Mouse (Mus musculus) midbrain, postnatal 0 days (tissue): ENCODE data around the gene Sun3. TPM values are rescaled to one million over a fixed set of nuclear protein-coding genes. Genes with fewer than 3 reads are reported as not detected.
A peak's percentile ranks its signal among the peaks of the same experiment; 100 is the strongest.

Experiments used
- ATAC-seq: fragments of 200-750 bp; cut with Nextera tagmentation; 2 replicates; pipeline ENCODE4 v1.8.0; 2017; ENCODE audit warnings: moderate number of reproducible peaks, mild to moderate bottlenecking, moderate TSS enrichment, moderate library complexity; ENCODE audit not compliant: low FRiP score
- DNase-seq: peaks from one replicate; pipeline ENCODE4 v3.0.0-alpha.2; 2015; ENCODE audit warnings: low spot score
- H3K27ac ChIP-seq: fragments of 300-500 bp; sonication (generic); 2 replicates; pipeline ENCODE4 v1.5.1; 2014; ENCODE audit warnings: low read depth, mild to moderate bottlenecking, low read length, mixed read lengths
- H3K27me3 ChIP-seq: fragments of 300-500 bp; sonication (generic); 2 replicates; pipeline ENCODE4 v1.6.1; 2014; ENCODE audit warnings: low read length, control low read depth, mixed read lengths; ENCODE audit not compliant: insufficient read depth
- H3K36me3 ChIP-seq: fragments of 300-500 bp; sonication (generic); 2 replicates; pipeline ENCODE4 v1.6.1; 2014; ENCODE audit warnings: low read length, control low read depth, mixed read lengths; ENCODE audit not compliant: insufficient read depth
- H3K4me1 ChIP-seq: fragments of 300-500 bp; sonication (generic); 2 replicates; pipeline ENCODE4 v1.6.1; 2014; ENCODE audit warnings: mild to moderate bottlenecking, control low read depth, antibody characterized with exemption, low read length, mixed read lengths; ENCODE audit not compliant: insufficient read depth
- H3K4me2 ChIP-seq: fragments of 300-500 bp; sonication (generic); 2 replicates; pipeline ENCODE4 v1.6.1; 2014; ENCODE audit warnings: low read depth, mild to moderate bottlenecking, low read length, mixed read lengths; ENCODE audit not compliant: poor library complexity, severe bottlenecking
- H3K4me3 ChIP-seq: fragments of 300-500 bp; sonication (generic); 2 replicates; pipeline ENCODE4 v1.5.1; 2014; ENCODE audit warnings: low read depth, mild to moderate bottlenecking, low read length, moderate library complexity
- H3K9ac ChIP-seq: fragments of 300-500 bp; sonication (generic); replicated peaks from 2 replicates; pipeline ENCODE4 v1.6.1; 2014; ENCODE audit warnings: mild to moderate bottlenecking, low read length, moderate library complexity, mixed read lengths; ENCODE audit not compliant: poor library complexity, severe bottlenecking
- H3K9me3 ChIP-seq: fragments of 300-500 bp; sonication (generic); 2 replicates; pipeline ENCODE4 v1.6.1; 2016; ENCODE audit warnings: low read length, control low read depth
- CTCF ChIP-seq: IDR thresholded peaks from 2 replicates; pipeline ENCODE4 v1.5.1; 2016; ENCODE audit warnings: antibody characterized with exemption, mild to moderate bottlenecking
- WGBS: fragments of 180-500 bp; shearing (Covaris S2); extraction: QIAGEN DNeasy Blood & Tissue Kit; methylation state at CpG from one replicate; pipeline ENCODE4 v1.1.7; 2014; 5-methylcytosine and 5-hydroxymethylcytosine counted together
- polyA plus RNA-seq: library from polyadenylated mRNA; unstranded; fragments of >200 nt; fragmentation: Nextera tagmentation; extraction: Ambion mirVana; gene quantifications from 2 replicates; pipeline ENCODE4 v1.2.1, GENCODE M21; 2015
- total RNA-seq: library from RNA; depleted of rRNA; stranded (reverse); fragments of >200 nt; gene quantifications from 2 replicates; pipeline ENCODE4 v1.2.3, GENCODE M21; 2014

The Sun3 gene
- total and polyA plus RNA-seq, 2 experiments from 2014 or later, result not detected

DNA sequence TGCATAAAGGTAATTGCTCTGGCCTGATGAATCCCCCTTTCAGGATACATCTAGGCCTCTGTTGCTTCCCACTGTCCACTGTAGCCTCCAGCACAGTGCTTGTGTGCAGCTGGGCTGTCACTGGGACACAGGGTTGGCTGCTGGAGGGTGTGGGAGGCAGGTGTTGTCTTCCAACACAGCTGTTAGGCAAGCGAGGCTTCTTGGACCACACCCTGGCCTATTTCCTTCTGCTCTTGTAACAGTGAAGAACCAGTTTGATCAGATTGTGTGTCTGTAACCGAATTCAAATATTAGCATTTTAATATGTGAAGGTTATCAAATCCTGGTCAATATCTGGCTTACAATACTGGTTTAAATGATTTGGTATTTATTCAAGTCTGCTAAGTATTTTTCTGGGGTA, 3.1 kb upstream of the Sun3 start:
- Histone ChIP-seq H3K4me1 (peaks cover 3% of the 10 kb centered on the region; the same call in 1 of the 2 replicates), H3K36me3 (no peaks in the 10 kb centered on the region), H3K4me3 (no peak overlapping the region), H3K9ac (no peak overlapping the region), H3K4me2 (no peak overlapping the region), H3K27me3 (peaks cover 9% of the 10 kb centered on the region; the same call in 1 of the 2 replicates), H3K9me3 (no peaks in the 10 kb centered on the region), H3K27ac (no peak overlapping the region)
- 83% methylated on average over 2 of the region's 2 CpGs for WGBS
- DNase-seq (no peak), ATAC-seq (no peak)
- no peak for TF ChIP-seq CTCF

DNA sequence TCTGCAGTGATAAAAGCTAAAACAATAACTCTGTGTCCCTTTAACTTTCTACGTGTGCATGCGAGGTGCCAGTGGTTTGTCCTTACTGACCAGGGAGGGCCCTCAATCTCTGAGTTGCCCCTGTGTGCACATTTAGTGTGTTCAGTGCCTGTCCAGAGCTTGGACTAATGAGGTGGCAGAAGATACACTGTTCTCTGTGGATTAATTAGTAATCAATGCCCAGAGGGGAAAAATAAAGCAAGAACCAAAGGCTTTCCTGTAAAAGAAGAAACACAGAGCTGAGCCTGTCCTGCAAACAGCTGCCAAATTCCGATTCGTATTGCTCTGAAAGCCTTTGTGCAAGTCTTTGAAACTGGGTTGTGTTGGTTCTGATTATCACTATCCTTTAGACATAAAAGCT, 1.4 kb upstream of the Sun3 start:
- no peak for TF ChIP-seq CTCF
- 81% methylated on average over 4 of the region's 4 CpGs for WGBS
- Histone ChIP-seq H3K4me3 (no peak overlapping the region), H3K4me2 (no peak overlapping the region), H3K27ac (no peak overlapping the region), H3K9me3 (no peaks in the 10 kb centered on the region), H3K9ac (no peak overlapping the region), H3K36me3 (no peaks in the 10 kb centered on the region), H3K4me1 (peaks cover 3% of the 10 kb centered on the region; the same call in 1 of the 2 replicates), H3K27me3 (peaks cover 9% of the 10 kb centered on the region; the same call in 1 of the 2 replicates)
- ATAC-seq (no peak), DNase-seq (no peak)

DNA sequence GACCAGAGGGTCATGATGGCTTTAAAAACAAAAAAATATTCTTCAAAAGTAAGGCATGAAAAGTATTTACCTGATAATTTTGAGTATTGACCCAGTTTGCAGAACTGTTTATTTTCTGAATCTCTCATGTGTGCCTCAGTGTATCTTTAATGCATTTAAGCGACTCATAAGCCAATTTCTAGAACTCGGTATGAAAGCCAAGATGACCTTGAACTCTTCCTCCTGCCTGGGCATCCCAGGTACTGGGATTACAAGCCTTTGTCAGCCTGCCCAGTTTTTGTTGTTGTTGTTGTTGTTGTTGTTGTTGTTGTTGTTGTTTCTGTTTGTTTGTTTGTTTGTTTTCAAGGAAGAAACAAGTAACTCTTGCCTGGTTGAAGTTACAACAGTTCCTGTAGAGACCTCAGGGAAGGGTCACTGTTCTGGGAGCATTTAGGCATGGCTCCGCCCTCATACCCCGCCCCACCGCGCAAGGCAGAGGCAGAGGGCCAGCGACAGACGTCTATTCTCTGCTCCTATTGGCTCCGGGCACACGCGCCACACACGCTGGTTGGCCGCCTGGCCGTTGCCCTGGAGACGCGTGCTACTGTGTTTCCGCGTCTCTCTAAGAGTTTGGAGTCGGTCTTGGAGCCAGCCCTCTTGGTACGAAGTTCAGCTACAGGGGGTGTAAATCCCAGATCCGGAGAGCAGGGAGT, 634 bp downstream of the Sun3 start, which contains the start of gene Gm11992:
TSS of gene Gm11992 (plus strand) at position 584 of the 692 bp plus-strand sequence.
- TF ChIP-seq CTCF, result no peak
- peaks cover 9% of the 10 kb centered on the region; the same call in 1 of the 2 replicates for H3K27me3 ChIP-seq
- 3% methylated on average over 21 of the region's 21 CpGs for WGBS

DNA sequence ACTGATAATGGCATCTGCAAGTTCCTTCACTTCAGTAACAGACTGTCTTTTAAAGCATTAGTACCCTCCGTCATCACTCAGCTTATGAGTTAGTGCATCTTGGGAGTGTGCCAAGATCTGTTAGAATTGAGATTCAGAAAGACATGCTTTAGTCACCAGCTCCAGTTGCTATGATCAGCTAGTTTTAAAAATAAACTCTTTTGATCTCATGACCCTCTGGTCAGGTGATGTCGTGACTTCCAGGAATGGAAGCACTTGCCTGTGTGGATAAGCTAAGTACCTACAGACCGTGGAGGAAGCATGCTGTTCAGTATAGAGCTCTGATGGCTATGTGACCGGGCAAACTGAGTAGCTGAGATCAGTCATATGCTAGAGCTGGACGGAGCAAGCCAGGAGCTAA, 1.7 kb downstream of the Sun3 start:
- no peak for DNase-seq
- Histone ChIP-seq H3K9ac (no peak overlapping the region), H3K9me3 (no peaks in the 10 kb centered on the region), H3K27ac (no peak overlapping the region), H3K27me3 (peaks cover 9% of the 10 kb centered on the region; the same call in 1 of the 2 replicates), H3K4me3 (no peak overlapping the region), H3K4me1 (peaks cover 3% of the 10 kb centered on the region; the same call in 1 of the 2 replicates), H3K4me2 (no peak overlapping the region), H3K36me3 (no peaks in the 10 kb centered on the region)
- 79% methylated on average over 5 of the region's 5 CpGs for WGBS
- no peak for ATAC-seq
- TF ChIP-seq CTCF, result no peak

More for the DNA sequence above, 634 bp downstream of the Sun3 start, which contains the start of gene Gm11992:
- peak within 1 kb of the TSS; percentile 30; the same call in 1 of the 2 replicates for H3K9ac ChIP-seq
- H3K9me3 ChIP-seq, result no peaks in the 10 kb centered on the region
- DNase-seq (peak; percentile 93), ATAC-seq (peak; percentile 100)
- no peak within 1 kb of the TSS for H3K27ac ChIP-seq
- H3K4me3 ChIP-seq, result peak within 1 kb of the TSS; percentile 42
- peak within 1 kb of the TSS; percentile 98 for H3K4me2 ChIP-seq
- no peaks in the 10 kb centered on the region for H3K36me3 ChIP-seq
- peaks cover 3% of the 10 kb centered on the region; the same call in 1 of the 2 replicates for H3K4me1 ChIP-seq

DNA sequence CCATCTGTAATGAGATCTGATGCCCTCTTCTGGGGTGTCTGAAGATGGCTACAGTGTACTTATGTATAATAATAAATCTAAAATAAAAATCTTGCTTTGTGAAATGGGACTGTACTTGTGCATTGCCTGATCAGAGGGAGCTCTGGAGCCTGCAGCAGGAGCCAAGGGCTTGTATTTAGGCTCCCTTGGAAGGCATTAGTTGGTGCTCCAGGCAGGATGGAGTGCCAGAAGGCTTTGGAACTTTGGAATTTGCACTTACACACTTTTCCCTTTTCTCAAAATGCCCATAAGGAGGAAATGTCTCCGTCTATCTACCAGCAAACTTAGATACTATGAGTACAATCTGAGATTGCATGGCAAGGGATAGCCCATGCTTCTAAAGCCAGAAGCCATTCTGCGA, 2.2 kb downstream of the Sun3 start:
- Histone ChIP-seq H3K27ac (no peak overlapping the region), H3K4me3 (no peak overlapping the region), H3K4me1 (peaks cover 3% of the 10 kb centered on the region; the same call in 1 of the 2 replicates), H3K4me2 (no peak overlapping the region), H3K27me3 (peaks cover 7% of the 10 kb centered on the region; the same call in 1 of the 2 replicates), H3K9me3 (no peaks in the 10 kb centered on the region), H3K36me3 (no peaks in the 10 kb centered on the region), H3K9ac (no peak overlapping the region)
- TF ChIP-seq CTCF, result no peak
- ATAC-seq, result no peak
- WGBS, result 93% methylated on average over 2 of the region's 2 CpGs
- DNase-seq, result no peak

DNA sequence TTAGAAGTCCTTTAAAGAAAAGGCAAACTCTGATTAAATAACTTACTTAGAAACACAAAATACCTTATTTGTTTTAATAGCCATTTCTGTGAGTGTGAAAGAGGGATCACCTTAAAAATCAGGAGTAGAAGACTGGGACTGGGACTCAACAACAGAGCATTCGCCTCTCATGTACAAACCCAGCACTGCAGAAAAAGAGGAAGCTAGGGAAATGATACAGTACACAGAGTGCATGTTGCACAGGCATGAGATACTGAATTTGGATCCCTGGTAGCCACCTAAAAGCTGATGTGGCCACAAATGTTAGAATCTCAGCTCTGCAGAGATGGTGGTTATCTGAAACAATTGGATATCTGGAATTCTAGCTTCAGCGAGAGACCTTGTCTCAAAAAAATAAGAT, 17.3 kb downstream of the Sun3 start:
- 89% methylated on average over 2 of the region's 2 CpGs for WGBS
- Histone ChIP-seq H3K36me3 (no peaks in the 10 kb centered on the region), H3K9ac (no peak overlapping the region), H3K27ac (no peak overlapping the region), H3K4me1 (no peaks in the 10 kb centered on the region), H3K4me2 (no peak overlapping the region), H3K27me3 (no peaks in the 10 kb centered on the region), H3K9me3 (no peaks in the 10 kb centered on the region), H3K4me3 (no peak overlapping the region)
- TF ChIP-seq CTCF, result no peak
- DNase-seq (no peak), ATAC-seq (no peak)
